Mouse (Mus musculus): ENCODE data around the gene Mical2. TPM values are rescaled to one million over a fixed set of nuclear protein-coding genes. Genes with fewer than 3 reads are reported as not detected.
A peak's percentile ranks its signal among the peaks of the same experiment; 100 is the strongest.

Gene Mical2
- polyA plus RNA-seq, 1 experiment from 2014 or later: 8.3 TPM

- peak; percentile 13; the same call in 1 of the 2 replicates for ATAC-seq (ENCODE audit: low FRiP score, low TSS enrichment)
Measured at GRCm38 (mm10) chr7:112458440-112458839, 232.8 kb downstream of the Mical2 start.

More at GRCm38 (mm10) chr7:112458440-112458839, 232.8 kb downstream of the Mical2 start:
- H3K9ac ChIP-seq (replicated peaks; ENCODE audit: low read length): no peak overlapping the region
- no peaks in the 10 kb centered on the region for H3K9me3 ChIP-seq (ENCODE audit: low read length)
- H3K4me2 ChIP-seq (replicated peaks; ENCODE audit: low read depth, low read length): no peak overlapping the region
- H3K4me1 ChIP-seq (ENCODE audit: insufficient read depth, low read length): peaks cover 68% of the 10 kb centered on the region
- H3K27me3 ChIP-seq (ENCODE audit: insufficient read depth, low read length): no peaks in the 10 kb centered on the region
- 40% methylated on average over 5 of the region's 5 CpGs for WGBS
- no peak overlapping the region for H3K27ac ChIP-seq (ENCODE audit: low read length)
- H3K36me3 ChIP-seq (ENCODE audit: insufficient read depth, low read length): no peaks in the 10 kb centered on the region
- no peak overlapping the region for H3K4me3 ChIP-seq (ENCODE audit: low read length)

Other genes starting within 250 kb of the Mical2 start
- gene Usp47, start 202.4 kb upstream of the Mical2 start, polyA plus RNA-seq (2015; fragmentation: Nextera tagmentation; extraction: Ambion mirVana): 63.4 and 65.2 TPM in 2 replicates
- gene Dkk3, start 66.8 kb upstream of the Mical2 start, polyA plus RNA-seq (2015; fragmentation: Nextera tagmentation; extraction: Ambion mirVana): 26.4 and 27.5 TPM in 2 replicates
- gene Parva, start 201.6 kb downstream of the Mical2 start, polyA plus RNA-seq (2015; fragmentation: Nextera tagmentation; extraction: Ambion mirVana): 120 and 126 TPM in 2 replicates